Mouse (Mus musculus): ENCODE results near the gene Slc12a9. TPM values are rescaled to one million over a fixed set of nuclear protein-coding genes. Genes with fewer than 3 reads are reported as not detected.

Slc12a9 gene
- polyA plus RNA-seq, 1 experiment, result 7.7 TPM

GRCm38 (mm10) chr5:137339290-137339979, 6.0 kb upstream of the Slc12a9 start:
- Histone ChIP-seq H3K4me1 (ENCODE audit: control insufficient read depth, insufficient read depth, low read length) (no peaks in the 10 kb centered on the region), H3K4me3 (ENCODE audit: insufficient read depth, low read length) (no peak overlapping the region), H3K27ac (ENCODE audit: insufficient read depth, low read length) (no peak overlapping the region)
- TF ChIP-seq CTCF (IDR thresholded peaks at IDR 0.05; ENCODE audit: borderline replicate concordance, insufficient read depth, low read length) (no peak), POLR2A (IDR thresholded peaks at IDR 0.05; ENCODE audit: low read depth, low read length) (no peak)

GRCm38 (mm10) chr5:137338663-137339289, 5.4 kb upstream of the Slc12a9 start:
- no peak for TF ChIP-seq CTCF (IDR thresholded peaks at IDR 0.05; ENCODE audit: borderline replicate concordance, insufficient read depth, low read length)
- TF ChIP-seq POLR2A (IDR thresholded peaks at IDR 0.05; ENCODE audit: low read depth, low read length), result no peak; the same call in 1 of the 2 replicates
- no peaks in the 10 kb centered on the region for H3K4me1 ChIP-seq (ENCODE audit: control insufficient read depth, insufficient read depth, low read length)
- H3K27ac ChIP-seq (ENCODE audit: insufficient read depth, low read length), result peak overlapping the region; percentile 72
- peak overlapping the region; percentile 31 for H3K4me3 ChIP-seq (ENCODE audit: insufficient read depth, low read length)

- TF ChIP-seq POLR2A (IDR thresholded peaks at IDR 0.05; ENCODE audit: low read depth, low read length), result peak; percentile 63
- no peak for TF ChIP-seq CTCF (IDR thresholded peaks at IDR 0.05; ENCODE audit: borderline replicate concordance, insufficient read depth, low read length)
- peak overlapping the region; percentile 72 for H3K27ac ChIP-seq (ENCODE audit: insufficient read depth, low read length)
- no peaks in the 10 kb centered on the region for H3K4me1 ChIP-seq (ENCODE audit: control insufficient read depth, insufficient read depth, low read length)
- peak overlapping the region; percentile 31 for H3K4me3 ChIP-seq (ENCODE audit: insufficient read depth, low read length)
Measured at GRCm38 (mm10) chr5:137338256-137338655, 4.9 kb upstream of the Slc12a9 start.

- no peak overlapping the region for H3K27ac ChIP-seq (ENCODE audit: insufficient read depth, low read length)
- TF ChIP-seq POLR2A (IDR thresholded peaks at IDR 0.05; ENCODE audit: low read depth, low read length) (no peak), CTCF (IDR thresholded peaks at IDR 0.05; ENCODE audit: borderline replicate concordance, insufficient read depth, low read length) (no peak)
- H3K4me1 ChIP-seq (ENCODE audit: control insufficient read depth, insufficient read depth, low read length), result no peaks in the 10 kb centered on the region
- H3K4me3 ChIP-seq (ENCODE audit: insufficient read depth, low read length), result no peak overlapping the region
Measured at GRCm38 (mm10) chr5:137337190-137337589, 3.8 kb upstream of the Slc12a9 start.

- Histone ChIP-seq H3K4me3 (ENCODE audit: insufficient read depth, low read length) (no peak overlapping the region), H3K4me1 (ENCODE audit: control insufficient read depth, insufficient read depth, low read length) (no peaks in the 10 kb centered on the region), H3K27ac (ENCODE audit: insufficient read depth, low read length) (no peak overlapping the region)
- TF ChIP-seq POLR2A (IDR thresholded peaks at IDR 0.05; ENCODE audit: low read depth, low read length) (no peak), CTCF (IDR thresholded peaks at IDR 0.05; ENCODE audit: borderline replicate concordance, insufficient read depth, low read length) (no peak)
Measured at GRCm38 (mm10) chr5:137335066-137335465, 1.7 kb upstream of the Slc12a9 start.

GRCm38 (mm10) chr5:137334317-137334716, 920 bp upstream of the Slc12a9 start:
- TF ChIP-seq POLR2A (IDR thresholded peaks at IDR 0.05; ENCODE audit: low read depth, low read length) (no peak), CTCF (IDR thresholded peaks at IDR 0.05; ENCODE audit: borderline replicate concordance, insufficient read depth, low read length) (no peak)
- H3K4me3 ChIP-seq (ENCODE audit: insufficient read depth, low read length), result no peak overlapping the region
- no peaks in the 10 kb centered on the region for H3K4me1 ChIP-seq (ENCODE audit: control insufficient read depth, insufficient read depth, low read length)
- H3K27ac ChIP-seq (ENCODE audit: insufficient read depth, low read length), result no peak overlapping the region

GRCm38 (mm10) chr5:137332857-137333511, 413 bp downstream of the Slc12a9 start:
- TF ChIP-seq POLR2A (IDR thresholded peaks at IDR 0.05; ENCODE audit: low read depth, low read length), result no peak; the same call in 1 of the 2 replicates
- no peak for TF ChIP-seq CTCF (IDR thresholded peaks at IDR 0.05; ENCODE audit: borderline replicate concordance, insufficient read depth, low read length)
- Histone ChIP-seq H3K4me1 (ENCODE audit: control insufficient read depth, insufficient read depth, low read length) (no peaks in the 10 kb centered on the region), H3K27ac (ENCODE audit: insufficient read depth, low read length) (no peak overlapping the region), H3K4me3 (ENCODE audit: insufficient read depth, low read length) (peak overlapping the region; percentile 60)

- H3K4me3 ChIP-seq (ENCODE audit: insufficient read depth, low read length), result no peak overlapping the region
- no peaks in the 10 kb centered on the region for H3K4me1 ChIP-seq (ENCODE audit: control insufficient read depth, insufficient read depth, low read length)
- no peak overlapping the region for H3K27ac ChIP-seq (ENCODE audit: insufficient read depth, low read length)
- no peak for TF ChIP-seq CTCF (IDR thresholded peaks at IDR 0.05; ENCODE audit: borderline replicate concordance, insufficient read depth, low read length)
Measured at GRCm38 (mm10) chr5:137330910-137331309, 2.5 kb downstream of the Slc12a9 start.

GRCm38 (mm10) chr5:137320996-137321395, 12.4 kb downstream of the Slc12a9 start:
- no peak overlapping the region for H3K4me3 ChIP-seq (ENCODE audit: insufficient read depth, low read length)
- TF ChIP-seq CTCF (IDR thresholded peaks at IDR 0.05; ENCODE audit: borderline replicate concordance, insufficient read depth, low read length) (no peak), POLR2A (IDR thresholded peaks at IDR 0.05; ENCODE audit: low read depth, low read length) (no peak)
- H3K27ac ChIP-seq (ENCODE audit: insufficient read depth, low read length), result no peak overlapping the region
- H3K4me1 ChIP-seq (ENCODE audit: control insufficient read depth, insufficient read depth, low read length), result no peaks in the 10 kb centered on the region

- TF ChIP-seq CTCF (IDR thresholded peaks at IDR 0.05; ENCODE audit: borderline replicate concordance, insufficient read depth, low read length) (no peak), POLR2A (IDR thresholded peaks at IDR 0.05; ENCODE audit: low read depth, low read length) (no peak)
- H3K4me1 ChIP-seq (ENCODE audit: control insufficient read depth, insufficient read depth, low read length), result peaks cover 5% of the 10 kb centered on the region; the same call in 1 of the 2 replicates
- no peak overlapping the region for H3K27ac ChIP-seq (ENCODE audit: insufficient read depth, low read length)
- no peak overlapping the region for H3K4me3 ChIP-seq (ENCODE audit: insufficient read depth, low read length)
Measured at GRCm38 (mm10) chr5:137318570-137318969, 14.8 kb downstream of the Slc12a9 start.
